ENCODE assay signal across 18 mouse cellular contexts in the genomic region with DNA sequence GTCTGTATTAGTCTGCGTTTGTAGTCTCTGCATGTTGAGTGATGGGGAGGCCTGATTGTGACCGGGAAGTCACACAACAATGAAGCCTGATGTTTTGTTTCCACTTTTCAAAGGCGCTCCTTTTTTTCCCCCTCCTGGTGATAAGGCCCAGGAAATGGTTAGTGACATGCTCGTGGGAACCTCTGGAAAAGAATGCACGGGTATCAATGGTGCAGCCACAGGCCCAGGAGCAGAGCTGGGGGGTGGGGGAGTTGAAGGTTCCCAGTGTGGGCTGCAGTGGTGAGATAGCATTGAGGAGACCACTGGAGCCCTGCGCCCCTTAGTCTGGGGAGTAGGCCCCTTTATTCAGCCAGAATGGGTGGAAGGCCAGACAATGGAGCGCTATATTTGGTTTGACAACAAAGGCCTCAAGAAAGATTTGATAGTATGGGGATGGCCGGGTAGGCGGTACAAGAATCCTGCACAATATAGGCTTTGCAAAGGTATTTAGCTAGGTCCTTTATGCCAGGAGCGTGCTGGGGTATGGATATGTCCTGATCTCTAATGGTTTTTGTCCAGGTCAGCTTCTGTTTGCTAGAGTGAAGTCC.
DNase-seq lines count a peak whose midpoint lies in the region; ATAC-seq lines count a peak whose summit lies in the region.
"Had no signal": no experiment of that assay in that cellular context is flagged by ENCODE, and none has a peak within 500 bp of the region (broad histone marks: within the 10 kb centered on the region; RNA-seq: fewer than 3 reads in every experiment).

No protein-coding gene starts in this region.

- H3K9me3 ChIP-seq in heart, embryonic 12.5 days (replicated peaks) = no peaks in the 10 kb centered on the region
- H3K9me3 ChIP-seq in liver, embryonic 11.5 days (ENCODE audit: control insufficient read depth, low read length) = no peaks in the 10 kb centered on the region
- H3K9me3 ChIP-seq: limb, embryonic 10.5 days had no signal

- peak; percentile 74; the same call in 1 of the 2 replicates for ATAC-seq in heart, embryonic 12.5 days (ENCODE audit: insufficient number of reproducible peaks, low FRiP score)
- peak; percentile 57 for ATAC-seq in liver, embryonic 11.5 days (replicated peaks; ENCODE audit: low FRiP score)
- ATAC-seq: forebrain, postnatal 0 days; intestine, embryonic 16.5 days had no signal

- no peak overlapping the region for H3K9ac ChIP-seq in heart, embryonic 12.5 days
- H3K9ac ChIP-seq in liver, embryonic 11.5 days (ENCODE audit: low read depth, low read length) = no peak overlapping the region
- H3K9ac ChIP-seq: forebrain, postnatal 0 days; liver, embryonic 14.5 days had no signal

- no peak overlapping the region for H3K4me2 ChIP-seq in heart, embryonic 12.5 days
- H3K4me2 ChIP-seq in liver, embryonic 11.5 days = no peak overlapping the region

- H3K27me3 ChIP-seq in heart, embryonic 12.5 days (replicated peaks) = no peaks in the 10 kb centered on the region
- no peaks in the 10 kb centered on the region for H3K27me3 ChIP-seq in liver, embryonic 11.5 days (replicated peaks; ENCODE audit: control insufficient read depth, insufficient read depth, low read length)

- 16% methylated on average over 10 of the region's 10 CpGs for WGBS in heart, embryonic 12.5 days
- WGBS in liver, embryonic 11.5 days = 34% methylated on average over 10 of the region's 10 CpGs

- no peak for DNase-seq in heart, postnatal 14 days
- no peak for DNase-seq in liver, embryonic 11.5 days (ENCODE audit: low spot score)
- DNase-seq in liver (no peak), R1 (ENCODE audit: low read depth, low spot score) (peak; percentile 3)
- DNase-seq in embryo, embryonic 9.5 days (ENCODE audit: extremely low spot score) = peak; percentile 24
- DNase-seq in spleen, postnatal 4 days (ENCODE audit: low spot score in 2 of 2) = no peak
- DNase-seq: B cell, adult 2 months; cerebellum, postnatal 36 days; forebrain, postnatal 0 days; heart, postnatal 36 days; spleen, adult 18-20 months; thymus, postnatal 25 days had no signal

- H3K4me3 ChIP-seq in heart, embryonic 12.5 days = no peak overlapping the region
- no peak overlapping the region for H3K4me3 ChIP-seq in liver, embryonic 11.5 days (ENCODE audit: low read depth, low read length)
- H3K4me3 ChIP-seq: limb, embryonic 10.5 days had no signal

- intact Hi-C loops in heart, postnatal 14 days (cut with DNase I) = no loop called here

- H3K27ac ChIP-seq in heart, embryonic 12.5 days (ENCODE audit: poor library complexity, severe bottlenecking) = peak overlapping the region; percentile 73
- no peak overlapping the region for H3K27ac ChIP-seq in liver, embryonic 11.5 days (ENCODE audit: low read depth, low read length)
- H3K27ac ChIP-seq: limb, embryonic 10.5 days; liver, embryonic 14.5 days; macrophage; stomach, postnatal 0 days had no signal

- peaks cover 27% of the 10 kb centered on the region for H3K4me1 ChIP-seq in heart, embryonic 12.5 days (replicated peaks)
- H3K4me1 ChIP-seq in liver, embryonic 11.5 days (replicated peaks; ENCODE audit: control insufficient read depth, insufficient read depth, low read length) = peaks cover 4% of the 10 kb centered on the region; the same call in 1 of the 2 replicates

- H3K36me3 ChIP-seq in heart, embryonic 12.5 days = no peaks in the 10 kb centered on the region
- H3K36me3 ChIP-seq in liver, embryonic 11.5 days (ENCODE audit: control insufficient read depth, insufficient read depth, low read length) = no peaks in the 10 kb centered on the region
- H3K36me3 ChIP-seq: limb, embryonic 10.5 days had no signal

Comparison
In these comparisons a context has a peak if more than half of its experiments do, and no peak if none do; other contexts are left out.
1. DNase-seq: peak in R1 (single experiment) and embryo, embryonic 9.5 days (single experiment); none in heart, postnatal 14 days (0 of 2), liver, embryonic 11.5 days (single experiment), liver (single experiment) and spleen, postnatal 4 days (0 of 2).